In the genomic region with DNA sequence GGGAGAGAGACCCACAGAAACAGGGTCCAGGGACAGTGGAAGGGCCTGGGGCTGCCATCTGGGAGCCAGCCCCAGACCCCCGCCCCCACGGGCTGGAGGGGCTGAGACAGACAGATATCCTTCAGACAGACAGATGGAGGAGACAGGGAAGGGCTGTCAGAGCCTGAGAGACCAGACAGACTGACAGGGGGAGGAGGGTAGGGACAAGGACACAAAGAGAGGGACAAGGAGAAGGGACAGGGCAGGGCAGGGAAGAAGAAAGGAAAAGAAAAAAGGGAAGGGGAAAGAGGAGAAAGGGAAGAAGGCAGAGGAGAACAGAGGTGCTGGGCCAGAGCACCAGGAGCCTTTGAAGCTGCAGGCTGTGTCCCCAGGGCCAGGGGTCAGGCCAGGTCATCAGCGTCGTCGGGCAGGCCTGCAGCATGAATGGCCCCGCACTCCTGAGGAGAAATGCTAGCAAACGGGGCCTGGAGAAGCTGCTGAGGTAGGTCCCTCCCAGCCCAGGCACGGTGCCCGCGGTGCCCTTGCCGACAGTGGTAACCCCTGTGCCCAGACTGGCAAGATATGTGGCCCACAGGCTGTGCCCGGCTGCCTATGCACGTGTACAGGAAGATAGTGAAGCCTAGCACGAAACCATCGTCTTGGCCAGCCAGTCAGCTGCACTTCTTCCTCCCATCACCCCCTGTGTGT, we compare ENCODE assay signal across 8 mouse cellular contexts. TPM values are rescaled to one million over a fixed set of nuclear protein-coding genes. Genes with fewer than 3 reads are reported as not detected.
DNase-seq lines count a peak whose midpoint lies in the region; ATAC-seq and TF ChIP-seq lines count a peak whose summit lies in the region.

No protein-coding gene starts in this region.

- H3K27ac ChIP-seq in liver, postnatal 0 days (ENCODE audit: low read depth) = no peak overlapping the region
- H3K27ac ChIP-seq in embryonic facial prominence, embryonic 10.5 days (replicated peaks) = peak overlapping the region; percentile 90
- peak overlapping the region; percentile 68 for H3K27ac ChIP-seq in heart, postnatal 0 days (ENCODE audit: low read depth)
- no peak overlapping the region for H3K27ac ChIP-seq in midbrain, embryonic 16.5 days (ENCODE audit: low read length)

- H3K36me3 ChIP-seq in liver, postnatal 0 days (replicated peaks; ENCODE audit: insufficient read depth, low read length) = no peaks in the 10 kb centered on the region
- no peaks in the 10 kb centered on the region for H3K36me3 ChIP-seq in embryonic facial prominence, embryonic 10.5 days (replicated peaks)
- H3K36me3 ChIP-seq in heart, postnatal 0 days (replicated peaks; ENCODE audit: control insufficient read depth, insufficient read depth, low read length) = no peaks in the 10 kb centered on the region
- H3K36me3 ChIP-seq in midbrain, embryonic 16.5 days (ENCODE audit: control insufficient read depth, insufficient read depth, low read length) = no peaks in the 10 kb centered on the region

- H3K4me1 ChIP-seq in liver, postnatal 0 days (ENCODE audit: insufficient read depth) = no peaks in the 10 kb centered on the region
- peaks cover 65% of the 10 kb centered on the region for H3K4me1 ChIP-seq in embryonic facial prominence, embryonic 10.5 days
- H3K4me1 ChIP-seq in heart, postnatal 0 days (ENCODE audit: control insufficient read depth, insufficient read depth) = peaks cover 26% of the 10 kb centered on the region
- peaks cover 7% of the 10 kb centered on the region; the same call in 1 of the 2 replicates for H3K4me1 ChIP-seq in midbrain, embryonic 16.5 days (ENCODE audit: control insufficient read depth, insufficient read depth, low read length)

- TF ChIP-seq CTCF in liver, postnatal 0 days (IDR thresholded peaks at IDR 0.05; ENCODE audit: low read depth) = no peak
- no peak for TF ChIP-seq CTCF in heart, postnatal 0 days (IDR thresholded peaks at IDR 0.05; ENCODE audit: low read depth)

- WGBS in liver, postnatal 0 days (ENCODE audit: insufficient replicate concordance) = 52% methylated on average over 15 of the region's 15 CpGs
- WGBS in embryonic facial prominence, embryonic 10.5 days = 30% methylated on average over 15 of the region's 15 CpGs
- WGBS in heart, postnatal 0 days = 36% methylated on average over 15 of the region's 15 CpGs
- WGBS in midbrain, embryonic 16.5 days = 37% methylated on average over 15 of the region's 15 CpGs

- H3K9ac ChIP-seq in liver, postnatal 0 days (replicated peaks) = no peak overlapping the region
- peak overlapping the region; percentile 46 for H3K9ac ChIP-seq in heart, postnatal 0 days (replicated peaks; ENCODE audit: low read depth, low read length)
- peak overlapping the region; percentile 48; the same call in 1 of the 2 replicates for H3K9ac ChIP-seq in midbrain, embryonic 16.5 days (ENCODE audit: low read depth, low read length)

- H3K27me3 ChIP-seq in liver, postnatal 0 days (ENCODE audit: insufficient read depth, low read length) = no peaks in the 10 kb centered on the region
- H3K27me3 ChIP-seq in embryonic facial prominence, embryonic 10.5 days (replicated peaks; ENCODE audit: low read depth, poor library complexity, severe bottlenecking) = no peaks in the 10 kb centered on the region
- H3K27me3 ChIP-seq in heart, postnatal 0 days (ENCODE audit: control insufficient read depth, insufficient read depth, low read length) = no peaks in the 10 kb centered on the region
- H3K27me3 ChIP-seq in midbrain, embryonic 16.5 days (ENCODE audit: control insufficient read depth, insufficient read depth, low read depth, low read length) = no peaks in the 10 kb centered on the region

- no peak overlapping the region for H3K4me2 ChIP-seq in liver, postnatal 0 days (ENCODE audit: low read depth, low read length)
- peak overlapping the region; percentile 30; the same call in 1 of the 2 replicates for H3K4me2 ChIP-seq in heart, postnatal 0 days (ENCODE audit: low read depth, low read length)
- H3K4me2 ChIP-seq in midbrain, embryonic 16.5 days (ENCODE audit: low read length) = no peak overlapping the region

- TF ChIP-seq EP300 in liver, postnatal 0 days (IDR thresholded peaks at IDR 0.05; ENCODE audit: low read depth) = no peak
- no peak for TF ChIP-seq EP300 in heart, postnatal 0 days (IDR thresholded peaks at IDR 0.05; ENCODE audit: low read depth)

- DNase-seq in liver = peak; percentile 3
- no peak for DNase-seq in liver, postnatal 0 days
- peak; percentile 48 for DNase-seq in embryonic facial prominence, embryonic 10.5 days (ENCODE audit: low spot score)
- no peak for DNase-seq in heart, postnatal 0 days (ENCODE audit: low spot score)
- no peak for DNase-seq in frontal cortex, postnatal 25 days (ENCODE audit: low spot score in 2 of 2)
- no peak for DNase-seq in lung, postnatal 25 days (ENCODE audit: low spot score)

- H3K9me3 ChIP-seq in liver, postnatal 0 days (ENCODE audit: low read length) = no peaks in the 10 kb centered on the region
- no peaks in the 10 kb centered on the region for H3K9me3 ChIP-seq in embryonic facial prominence, embryonic 10.5 days
- H3K9me3 ChIP-seq in heart, postnatal 0 days (replicated peaks; ENCODE audit: control insufficient read depth, low read length) = no peaks in the 10 kb centered on the region
- H3K9me3 ChIP-seq in midbrain, embryonic 16.5 days (replicated peaks; ENCODE audit: control insufficient read depth, low read length, poor library complexity, severe bottlenecking) = no peaks in the 10 kb centered on the region

- ATAC-seq in liver, postnatal 0 days = no peak
- no peak for ATAC-seq in heart, postnatal 0 days (ENCODE audit: insufficient read depth, low read depth)
- ATAC-seq in midbrain, embryonic 16.5 days = no peak
- no peak for ATAC-seq in monocyte, adult 5-6 weeks (replicated peaks; ENCODE audit: insufficient number of reproducible peaks, low FRiP score, low TSS enrichment, poor library complexity, severe bottlenecking)

- no peak overlapping the region for H3K4me3 ChIP-seq in liver, postnatal 0 days (ENCODE audit: low read depth, low read length)
- peak overlapping the region; percentile 8 for H3K4me3 ChIP-seq in embryonic facial prominence, embryonic 10.5 days
- no peak overlapping the region for H3K4me3 ChIP-seq in heart, postnatal 0 days (ENCODE audit: low read depth, low read length)
- no peak overlapping the region for H3K4me3 ChIP-seq in midbrain, embryonic 16.5 days (ENCODE audit: low read depth, low read length)

RNA-seq across cellular contexts. Expression of gene Lsp1, which starts 11.4 kb away (rescaled TPM):
- 31.5 and 33.6 TPM in 2 replicates for polyA plus RNA-seq in liver, postnatal 0 days (2015; fragmentation: Nextera tagmentation; extraction: Ambion mirVana)
- 20.9 and 21.4 TPM in 2 replicates for polyA plus RNA-seq in embryonic facial prominence, embryonic 10.5 days (2016; fragmentation: Nextera tagmentation; extraction: Ambion mirVana)
- total RNA-seq in heart, postnatal 0 days (2014; rRNA removed; ENCODE audit: low replicate concordance) = 20.8 and 84.4 TPM in 2 replicates
- 47.7 and 53.1 TPM in 2 replicates for polyA plus RNA-seq in heart, postnatal 0 days (2015; fragmentation: Nextera tagmentation; extraction: Ambion mirVana)
- polyA plus RNA-seq in midbrain, embryonic 16.5 days (2015; fragmentation: Nextera tagmentation; extraction: Ambion mirVana) = 4.8 and 5.1 TPM in 2 replicates
- 1,011 to 1,374 TPM (median 1,247 TPM) in 3 replicates for total RNA-seq in monocyte, adult 5-6 weeks (2017)

RNA-seq across cellular contexts. Expression of gene Tnnt3, which starts 26.6 kb away (rescaled TPM):
- polyA plus RNA-seq in liver, postnatal 0 days (2015; fragmentation: Nextera tagmentation; extraction: Ambion mirVana) = 3.6 and 72.5 TPM in 2 replicates
- polyA plus RNA-seq in embryonic facial prominence, embryonic 10.5 days (2016; fragmentation: Nextera tagmentation; extraction: Ambion mirVana) = 1.4 and 1.6 TPM in 2 replicates
- total RNA-seq in heart, postnatal 0 days (2014; rRNA removed; ENCODE audit: low replicate concordance) = 0.73 and 11.0 TPM in 2 replicates
- 2.5 and 3.2 TPM in 2 replicates for polyA plus RNA-seq in heart, postnatal 0 days (2015; fragmentation: Nextera tagmentation; extraction: Ambion mirVana)
- 0.91 and 1.6 TPM in 2 replicates for polyA plus RNA-seq in midbrain, embryonic 16.5 days (2015; fragmentation: Nextera tagmentation; extraction: Ambion mirVana)
- 13.6 to 16.7 TPM (median 15.5 TPM) in 3 replicates for total RNA-seq in monocyte, adult 5-6 weeks (2017)

RNA-seq across cellular contexts. Expression of gene Tnni2, which starts 30.4 kb away (rescaled TPM):
- 6.9 and 72.7 TPM in 2 replicates for polyA plus RNA-seq in liver, postnatal 0 days (2015; fragmentation: Nextera tagmentation; extraction: Ambion mirVana)
- 1.7 and 2.5 TPM in 2 replicates for polyA plus RNA-seq in embryonic facial prominence, embryonic 10.5 days (2016; fragmentation: Nextera tagmentation; extraction: Ambion mirVana)
- total RNA-seq in heart, postnatal 0 days (2014; rRNA removed; ENCODE audit: low replicate concordance) = not detected in 2 replicates
- polyA plus RNA-seq in heart, postnatal 0 days (2015; fragmentation: Nextera tagmentation; extraction: Ambion mirVana) = 8.9 and 9.9 TPM in 2 replicates
- polyA plus RNA-seq in midbrain, embryonic 16.5 days (2015; fragmentation: Nextera tagmentation; extraction: Ambion mirVana) = 0.51 and 0.78 TPM in 2 replicates
- 7.5 to 20.6 TPM (median 11.3 TPM) in 3 replicates for total RNA-seq in monocyte, adult 5-6 weeks (2017)

RNA-seq across cellular contexts. Expression of gene Syt8, which starts 37.4 kb away (rescaled TPM):
- polyA plus RNA-seq in liver, postnatal 0 days (2015; fragmentation: Nextera tagmentation; extraction: Ambion mirVana) = not detected in 2 replicates
- polyA plus RNA-seq in embryonic facial prominence, embryonic 10.5 days (2016; fragmentation: Nextera tagmentation; extraction: Ambion mirVana) = not detected in 2 replicates
- 18.0 TPM in 1 of 2 replicates, not detected in the other for total RNA-seq in heart, postnatal 0 days (2014; rRNA removed; ENCODE audit: low replicate concordance)
- 0.10 TPM in 1 of 2 replicates, not detected in the other for polyA plus RNA-seq in heart, postnatal 0 days (2015; fragmentation: Nextera tagmentation; extraction: Ambion mirVana)
- not detected in 2 replicates for polyA plus RNA-seq in midbrain, embryonic 16.5 days (2015; fragmentation: Nextera tagmentation; extraction: Ambion mirVana)
- total RNA-seq in monocyte, adult 5-6 weeks (2017) = not detected in 3 replicates

Comparison
In these comparisons a context has a peak if more than half of its experiments do, and no peak if none do; other contexts are left out.
1. DNase-seq: peak in liver (single experiment) and embryonic facial prominence, embryonic 10.5 days (single experiment); none in liver, postnatal 0 days (single experiment), heart, postnatal 0 days (single experiment), frontal cortex, postnatal 25 days (0 of 2) and lung, postnatal 25 days (single experiment).
2. H3K27ac ChIP-seq: peak in embryonic facial prominence, embryonic 10.5 days (single experiment) and heart, postnatal 0 days (single experiment); none in liver, postnatal 0 days (single experiment) and midbrain, embryonic 16.5 days (single experiment).